In genomic region chr15:89524001-89524571, GRCm38 (mm10) we compare ENCODE assay signal across 10 mouse cellular contexts. TPM values are rescaled to one million over a fixed set of nuclear protein-coding genes. Genes with fewer than 3 reads are reported as not detected.
DNase-seq lines count a peak whose midpoint lies in the region; ATAC-seq lines count a peak whose summit lies in the region.
"Had no signal": no experiment of that assay in that cellular context is flagged by ENCODE, and none has a peak within 500 bp of the region (broad histone marks: within the 10 kb centered on the region; RNA-seq: fewer than 3 reads in every experiment).

No protein-coding gene starts in this region.

- peak overlapping the region; percentile 90 for H3K4me2 ChIP-seq in heart, embryonic 14.5 days (ENCODE audit: low read length)
- H3K4me2 ChIP-seq in intestine, embryonic 15.5 days (replicated peaks): peak overlapping the region; percentile 95
- H3K4me2 ChIP-seq in neural tube, embryonic 11.5 days (ENCODE audit: low read depth): peak overlapping the region; percentile 87

- H3K27ac ChIP-seq in heart, embryonic 14.5 days (replicated peaks in 1 of 2; ENCODE audit: control insufficient read depth in 1 of 2, insufficient read depth in 1 of 2, low read depth in 2 of 2, low read length in 2 of 2): no peak overlapping the region
- peak overlapping the region; percentile 65 for H3K27ac ChIP-seq in embryonic facial prominence, embryonic 10.5 days (replicated peaks)
- H3K27ac ChIP-seq in intestine, embryonic 15.5 days: no peak overlapping the region
- H3K27ac ChIP-seq in neural tube, embryonic 11.5 days (ENCODE audit: low read depth, low read length): no peak overlapping the region

- H3K36me3 ChIP-seq in heart, embryonic 14.5 days (ENCODE audit: control insufficient read depth, insufficient read depth, low read length): peaks cover 16% of the 10 kb centered on the region
- peaks cover 11% of the 10 kb centered on the region; the same call in 1 of the 2 replicates for H3K36me3 ChIP-seq in embryonic facial prominence, embryonic 10.5 days (replicated peaks)
- no peaks in the 10 kb centered on the region for H3K36me3 ChIP-seq in intestine, embryonic 15.5 days
- no peaks in the 10 kb centered on the region for H3K36me3 ChIP-seq in neural tube, embryonic 11.5 days (ENCODE audit: control insufficient read depth, insufficient read depth, low read length)
- H3K36me3 ChIP-seq: G1E had no signal

- peak overlapping the region; percentile 49 to 52 for H3K4me3 ChIP-seq in heart, embryonic 14.5 days (ENCODE audit: control insufficient read depth in 1 of 2, insufficient read depth in 1 of 2, low read depth in 1 of 2, low read length in 2 of 2)
- peak overlapping the region; percentile 74 for H3K4me3 ChIP-seq in embryonic facial prominence, embryonic 10.5 days
- H3K4me3 ChIP-seq in intestine, embryonic 15.5 days (replicated peaks): peak overlapping the region; percentile 59
- peak overlapping the region; percentile 52 for H3K4me3 ChIP-seq in neural tube, embryonic 11.5 days (ENCODE audit: low read depth, low read length)

- no peaks in the 10 kb centered on the region for H3K9me3 ChIP-seq in heart, embryonic 14.5 days (ENCODE audit: control insufficient read depth, low read length)
- H3K9me3 ChIP-seq in embryonic facial prominence, embryonic 10.5 days: no peaks in the 10 kb centered on the region
- H3K9me3 ChIP-seq in intestine, embryonic 15.5 days: no peaks in the 10 kb centered on the region
- H3K9me3 ChIP-seq in neural tube, embryonic 11.5 days (ENCODE audit: control insufficient read depth, low read length): no peaks in the 10 kb centered on the region

- WGBS in heart, embryonic 14.5 days: 25% methylated on average over 49 of the region's 52 CpGs
- WGBS in embryonic facial prominence, embryonic 10.5 days: 6% methylated on average over 51 of the region's 52 CpGs
- WGBS in intestine, embryonic 15.5 days: 7% methylated on average over 37 of the region's 52 CpGs
- WGBS in neural tube, embryonic 11.5 days: 3% methylated on average over 31 of the region's 52 CpGs

- no peak for ATAC-seq in heart, embryonic 14.5 days (ENCODE audit: insufficient number of reproducible peaks, insufficient read depth, low FRiP score, low read depth)
- peak; percentile 40 for ATAC-seq in intestine, embryonic 15.5 days
- ATAC-seq in neural tube, embryonic 11.5 days (ENCODE audit: insufficient read depth, low FRiP score, low TSS enrichment): no peak
- ATAC-seq in megakaryocyte, adult 5-6 weeks (ENCODE audit: poor library complexity, severe bottlenecking): no peak

- H3K9ac ChIP-seq in heart, embryonic 14.5 days (ENCODE audit: low read length): peak overlapping the region; percentile 58
- H3K9ac ChIP-seq in intestine, embryonic 15.5 days: peak overlapping the region; percentile 54
- H3K9ac ChIP-seq in neural tube, embryonic 11.5 days (ENCODE audit: low read length): peak overlapping the region; percentile 41; the same call in 1 of the 2 replicates

- DNase-seq in heart, adult 18-20 months: no peak
- peak; percentile 57 for DNase-seq in embryonic facial prominence, embryonic 10.5 days (ENCODE audit: low spot score)
- peak; percentile 28 for DNase-seq in neural tube, embryonic 11.5 days (ENCODE audit: low spot score)
- DNase-seq in T-cell, adult 2 months (ENCODE audit: low spot score): no peak
- DNase-seq in spleen, adult 18-20 months: no peak

- peaks cover 39% of the 10 kb centered on the region for H3K27me3 ChIP-seq in heart, embryonic 14.5 days (ENCODE audit: control insufficient read depth, insufficient read depth, low read length)
- H3K27me3 ChIP-seq in embryonic facial prominence, embryonic 10.5 days (replicated peaks; ENCODE audit: low read depth, poor library complexity, severe bottlenecking): peaks cover 49% of the 10 kb centered on the region
- peaks cover 28% of the 10 kb centered on the region for H3K27me3 ChIP-seq in intestine, embryonic 15.5 days (replicated peaks)
- peaks cover 21% of the 10 kb centered on the region for H3K27me3 ChIP-seq in neural tube, embryonic 11.5 days (ENCODE audit: control insufficient read depth, insufficient read depth, low read length)

- H3K4me1 ChIP-seq in heart, embryonic 14.5 days (ENCODE audit: control insufficient read depth in 2 of 2, insufficient read depth in 2 of 2, low read length in 2 of 2): no peaks in the 10 kb centered on the region
- H3K4me1 ChIP-seq in embryonic facial prominence, embryonic 10.5 days: peaks cover 14% of the 10 kb centered on the region
- 0 out of 2 replicates have a peak, but pooled peaks cover 8% of the 10 kb centered on the region for H3K4me1 ChIP-seq in intestine, embryonic 15.5 days (replicated peaks)
- no peaks in the 10 kb centered on the region for H3K4me1 ChIP-seq in neural tube, embryonic 11.5 days (ENCODE audit: control insufficient read depth, insufficient read depth, low read length)

RNA-seq across cellular contexts. Expression of gene Shank3, which starts 24.7 kb away (rescaled TPM):
- 2.2 and 2.4 TPM in 2 replicates for polyA plus RNA-seq in heart, embryonic 14.5 days (2014; fragmentation: Nextera tagmentation; extraction: Ambion mirVana)
- total RNA-seq in heart, adult 18-20 months (2021): 10 to 100 TPM; 35.9 to 40.4 TPM
- 1.3 and 2.4 TPM in 2 replicates for polyA plus RNA-seq in embryonic facial prominence, embryonic 10.5 days (2016; fragmentation: Nextera tagmentation; extraction: Ambion mirVana)
- 1.2 and 1.3 TPM in 2 replicates for polyA plus RNA-seq in intestine, embryonic 15.5 days (2015; fragmentation: Nextera tagmentation; extraction: Ambion mirVana)
- 2.7 and 3.0 TPM in 2 replicates for polyA plus RNA-seq in neural tube, embryonic 11.5 days (2014; fragmentation: Nextera tagmentation; extraction: Ambion mirVana)
- 0.09 and 0.11 TPM in 2 replicates for total RNA-seq in megakaryocyte, adult 5-6 weeks (2015)
- total RNA-seq in megakaryocyte, adult 5-6 weeks (2017): not detected in 2 replicates

RNA-seq across cellular contexts. Expression of gene Acr, which starts 44.0 kb away (rescaled TPM):
- 0.39 and 0.49 TPM in 2 replicates for polyA plus RNA-seq in heart, embryonic 14.5 days (2014; fragmentation: Nextera tagmentation; extraction: Ambion mirVana)
- under 1 TPM in 1 of 2 experiments, not detected in 1; 0.35 TPM for total RNA-seq in heart, adult 18-20 months (2021)
- polyA plus RNA-seq in embryonic facial prominence, embryonic 10.5 days (2016; fragmentation: Nextera tagmentation; extraction: Ambion mirVana): 0.18 TPM in 1 of 2 replicates, not detected in the other
- polyA plus RNA-seq in intestine, embryonic 15.5 days (2015; fragmentation: Nextera tagmentation; extraction: Ambion mirVana): not detected in 2 replicates
- polyA plus RNA-seq in neural tube, embryonic 11.5 days (2014; fragmentation: Nextera tagmentation; extraction: Ambion mirVana): 0.40 TPM in 1 of 2 replicates, not detected in the other
- not detected in 2 replicates for total RNA-seq in megakaryocyte, adult 5-6 weeks (2015)
- total RNA-seq in megakaryocyte, adult 5-6 weeks (2017): not detected in 2 replicates
- total RNA-seq: common myeloid progenitor, adult 5-6 weeks; G1E had no signal
- polyA plus RNA-seq: G1E had no signal

RNA-seq across cellular contexts. Expression of gene Arsa, which starts 46.9 kb away (rescaled TPM):
- polyA plus RNA-seq in heart, embryonic 14.5 days (2014; fragmentation: Nextera tagmentation; extraction: Ambion mirVana): 12.5 and 14.1 TPM in 2 replicates
- 10 to 100 TPM; 12.5 to 15.2 TPM for total RNA-seq in heart, adult 18-20 months (2021)
- polyA plus RNA-seq in embryonic facial prominence, embryonic 10.5 days (2016; fragmentation: Nextera tagmentation; extraction: Ambion mirVana): 11.2 and 11.5 TPM in 2 replicates
- polyA plus RNA-seq in intestine, embryonic 15.5 days (2015; fragmentation: Nextera tagmentation; extraction: Ambion mirVana): 22.5 and 26.0 TPM in 2 replicates
- polyA plus RNA-seq in neural tube, embryonic 11.5 days (2014; fragmentation: Nextera tagmentation; extraction: Ambion mirVana): 10.3 and 10.8 TPM in 2 replicates
- 9.2 and 10.1 TPM in 2 replicates for total RNA-seq in megakaryocyte, adult 5-6 weeks (2015)
- total RNA-seq in megakaryocyte, adult 5-6 weeks (2017): 11.1 and 14.1 TPM in 2 replicates

Comparison
In these comparisons a context has a peak if more than half of its experiments do, and no peak if none do; other contexts are left out.
1. DNase-seq: peak in embryonic facial prominence, embryonic 10.5 days (single experiment) and neural tube, embryonic 11.5 days (single experiment); none in heart, adult 18-20 months (0 of 2), T-cell, adult 2 months (single experiment) and spleen, adult 18-20 months (0 of 2).
2. Peak in every context shown above with its lines, with median percentiles within 50 percentile points of each other: H3K4me2 ChIP-seq, H3K4me3 ChIP-seq and H3K9ac ChIP-seq.